Mouse (Mus musculus) heart, adult 2 months (tissue): ENCODE measurements around the gene Lamtor1.

Source experiments
- CTCF ChIP-seq: fragments of 200-600 bp; IDR thresholded peaks from 2 replicates; pipeline ENCODE4 v1.8.1; 2022; ENCODE audit warnings: antibody characterized with exemption, mild to moderate bottlenecking, moderate library complexity
- POLR2A ChIP-seq: fragments of 200-500 bp; IDR thresholded peaks from 2 replicates; pipeline ENCODE4 v1.6.1; 2011; ENCODE audit warnings: mild to moderate bottlenecking, low read depth, low read length, control low read depth; ENCODE audit not compliant: insufficient read depth

GRCm38 (mm10) chr7:101875978-101876377 is 29.7 kb upstream of the Lamtor1 start:
- TF ChIP-seq POLR2A (no peak), CTCF (no peak)
